Mouse (Mus musculus) spleen, postnatal 10 days (tissue): ENCODE results near the gene Gtf3c6.
A peak's percentile ranks its signal among the peaks of the same experiment; 100 is the strongest.

Experiments
- DNase-seq, 2 experiments: peaks; one replicate each; pipeline ENCODE4 v3.0.0; 2021 to 2022; ENCODE audit warnings: low spot score in 2 of 2

Gtf3c6 gene

DNA sequence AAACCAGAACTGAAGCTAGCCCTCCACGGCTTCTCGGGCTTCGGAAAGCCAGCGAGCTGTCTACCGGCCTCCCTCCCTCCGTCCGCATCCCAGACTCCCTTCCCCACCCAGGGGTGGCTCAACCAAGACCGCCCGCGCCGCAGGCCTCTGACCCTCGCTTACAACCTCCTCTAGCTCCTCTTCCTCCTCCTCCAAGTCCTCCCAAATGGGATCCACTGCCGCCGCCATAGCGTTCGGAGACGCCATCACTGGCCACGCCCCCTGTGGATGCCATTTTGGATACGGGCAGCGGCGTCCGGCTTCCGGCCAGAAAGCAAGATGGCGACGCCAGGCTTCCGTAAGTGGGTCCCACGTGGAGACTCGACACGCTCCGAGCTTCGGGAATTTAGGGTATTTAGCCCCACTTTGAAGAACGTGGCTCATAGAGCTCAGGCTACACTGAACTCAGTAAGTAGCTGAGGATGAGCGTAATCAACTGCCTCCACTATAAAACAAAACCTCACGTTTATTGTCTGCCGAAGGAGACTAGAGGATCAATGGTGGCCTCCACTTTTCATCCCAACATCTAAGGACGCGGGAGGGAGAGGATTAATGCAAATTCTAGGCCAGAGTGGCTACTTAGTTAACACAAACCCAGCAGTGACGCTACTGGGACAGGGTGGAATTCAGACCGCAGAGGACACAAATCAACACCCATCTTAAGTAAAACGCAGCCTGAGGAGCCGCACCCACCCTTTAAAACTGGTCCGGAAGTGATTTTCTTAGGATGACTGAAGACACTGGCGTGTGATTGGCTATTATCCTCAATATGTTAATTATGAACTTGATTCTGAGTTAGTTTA, at the start of gene Gtf3c6:
Gtf3c6 (minus strand) TSS at position 695 of the 842 bp plus-strand sequence.
- DNase-seq: peak; percentile 95 to 96

DNA sequence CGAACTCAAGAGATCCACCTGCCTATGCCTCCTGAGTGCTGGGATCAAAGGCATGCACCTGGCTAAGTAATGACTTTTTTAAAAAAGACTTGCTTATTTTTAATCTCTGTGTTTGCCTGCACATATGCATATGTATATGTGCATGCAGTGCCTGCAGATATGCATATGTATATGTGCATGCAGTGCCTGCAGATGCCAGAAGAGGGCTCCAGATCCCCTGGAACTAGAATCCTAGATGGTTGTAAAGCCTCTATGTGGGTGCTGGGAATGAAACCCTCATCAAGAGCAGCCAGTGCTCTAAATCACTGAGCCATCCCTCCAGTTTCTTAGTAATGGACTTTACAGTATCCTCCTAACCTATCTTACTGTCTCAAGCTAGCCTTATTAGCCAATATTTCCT, 48.1 kb upstream of the Gtf3c6 start:
- no peak for DNase-seq

DNA sequence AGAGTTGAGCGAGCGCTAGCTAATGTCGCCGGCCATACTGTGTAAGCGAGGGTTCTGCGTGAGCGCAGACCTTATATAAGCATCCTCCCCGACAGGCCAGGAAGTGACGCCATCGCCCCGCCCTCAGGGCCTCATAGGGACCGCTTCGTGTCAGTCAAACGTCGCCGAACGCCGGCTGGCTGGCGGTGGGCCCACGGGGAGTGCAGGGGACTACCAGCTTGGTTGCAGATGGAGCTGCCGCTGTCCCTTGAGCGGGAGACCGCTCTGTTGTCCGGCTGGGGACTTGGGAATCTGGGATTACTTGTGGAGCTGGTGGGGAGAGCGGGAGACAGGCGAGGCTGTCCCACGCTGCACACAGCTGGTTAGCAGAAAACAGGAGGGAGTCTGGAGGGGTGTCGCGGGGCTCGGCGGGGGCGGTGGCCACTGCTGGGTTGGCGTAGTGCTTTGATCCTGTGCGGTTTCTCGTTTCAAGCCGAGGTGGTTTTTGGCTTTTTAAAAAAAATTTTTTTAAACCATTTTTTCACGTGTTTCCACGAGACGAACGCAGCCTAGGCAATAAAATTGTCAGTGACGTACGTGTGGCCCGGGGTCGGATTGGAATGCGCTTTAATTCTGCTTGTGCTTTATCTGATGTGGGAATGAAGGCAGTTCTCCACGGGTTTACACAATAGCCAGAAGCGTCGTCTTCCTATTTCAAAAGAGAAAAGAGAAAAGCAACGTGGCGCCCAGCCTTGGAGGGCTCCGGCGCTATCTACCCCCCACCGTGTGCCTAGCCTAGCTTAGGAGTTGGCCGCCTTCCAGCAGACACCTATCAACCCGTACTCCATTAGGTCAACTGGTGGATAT, 44.5 kb upstream of the Gtf3c6 start, which contains the start of gene Amd1:
Amd1 (minus strand) TSS at position 47 of the 846 bp plus-strand sequence.
- DNase-seq: peak; percentile 99 to 100

DNA sequence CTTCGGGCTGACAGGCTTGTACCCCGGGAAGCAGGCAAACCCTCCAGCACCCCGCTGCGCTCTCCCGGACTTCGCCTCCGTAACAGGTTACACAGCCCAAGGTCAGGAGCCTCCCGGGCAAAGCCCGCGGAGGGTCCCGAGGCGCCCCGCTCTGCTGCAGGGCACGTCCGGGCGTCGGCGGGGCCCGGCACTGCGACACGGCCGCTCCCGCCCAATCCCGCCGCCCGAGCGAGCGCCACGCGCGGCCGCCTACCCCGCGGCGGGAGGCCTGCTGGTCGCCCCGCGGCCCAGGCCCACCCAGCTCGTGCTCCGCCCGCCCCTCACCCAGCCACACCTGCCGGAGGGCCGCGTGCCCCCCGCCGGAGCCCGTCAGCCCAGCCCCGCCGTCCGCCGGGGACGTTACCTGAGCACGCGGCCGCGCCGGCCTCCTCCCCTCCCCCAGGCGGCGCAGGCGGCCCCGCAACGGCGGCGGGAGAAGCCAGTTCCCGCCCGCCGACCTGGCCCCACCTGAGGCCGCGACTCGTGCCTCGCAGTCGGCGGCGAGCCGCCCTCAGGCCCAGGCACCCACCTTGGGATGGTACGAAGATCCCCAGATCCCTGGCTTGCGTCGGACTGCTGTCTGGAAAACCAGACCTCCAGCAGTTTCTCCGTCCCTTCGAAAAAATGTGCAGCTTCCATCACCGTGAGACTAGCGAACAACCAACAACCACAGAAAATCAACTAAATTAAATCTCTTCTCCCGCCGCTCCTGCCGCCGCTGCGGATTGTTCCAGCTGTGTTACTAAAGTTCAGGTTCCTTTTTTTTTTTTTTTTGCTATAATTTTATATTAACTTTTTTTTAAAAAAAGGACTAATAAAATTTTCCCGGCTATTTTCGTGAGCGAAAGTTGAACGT, 43.5 kb upstream of the Gtf3c6 start:
- peak; percentile 72 to 81 for DNase-seq

DNA sequence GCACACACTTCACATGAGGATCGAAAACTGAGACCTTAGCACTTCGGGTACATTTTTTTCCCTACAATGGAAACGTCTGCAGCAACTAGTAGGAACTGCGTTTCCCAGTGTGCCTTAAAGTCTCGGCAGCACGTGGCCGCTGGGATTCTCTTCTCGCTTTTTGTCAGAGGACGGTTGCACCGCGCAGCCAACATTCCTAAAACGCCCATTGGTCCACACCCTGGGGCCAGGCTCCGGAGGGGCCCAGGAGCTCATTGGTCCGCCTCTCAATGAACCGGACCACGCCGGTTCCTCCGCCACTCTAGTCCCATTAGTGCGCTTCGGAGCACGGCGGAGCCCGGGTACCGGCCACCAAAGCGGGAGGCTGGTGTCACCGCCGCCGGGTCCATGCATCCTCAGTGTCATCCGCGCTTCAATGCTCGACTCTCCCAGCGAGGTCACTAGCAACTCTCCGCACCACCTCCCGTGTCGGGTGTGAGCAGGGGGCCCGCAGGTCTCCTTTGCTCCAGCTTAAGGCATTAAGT, 42.8 kb upstream of the Gtf3c6 start:
- DNase-seq: peak; percentile 80 to 84

DNA sequence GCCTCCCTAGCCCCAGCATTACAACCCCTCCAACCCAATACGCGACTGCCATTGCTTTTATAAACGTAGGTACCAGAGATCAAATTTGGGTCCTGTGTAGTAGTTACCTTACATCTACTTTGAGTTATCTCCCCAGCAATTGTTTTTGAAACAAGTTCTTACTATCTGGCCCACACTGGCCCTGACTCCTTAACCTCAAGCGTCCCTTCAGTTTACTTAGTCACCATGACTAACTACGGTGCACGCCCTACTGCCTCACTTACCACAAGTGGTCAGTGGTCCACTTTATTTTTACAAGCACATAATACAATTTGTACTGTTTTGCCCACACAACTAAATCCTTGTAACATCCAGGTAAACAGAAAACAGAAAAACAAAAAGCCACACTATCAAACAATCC, 34.7 kb upstream of the Gtf3c6 start:
- DNase-seq: no peak

DNA sequence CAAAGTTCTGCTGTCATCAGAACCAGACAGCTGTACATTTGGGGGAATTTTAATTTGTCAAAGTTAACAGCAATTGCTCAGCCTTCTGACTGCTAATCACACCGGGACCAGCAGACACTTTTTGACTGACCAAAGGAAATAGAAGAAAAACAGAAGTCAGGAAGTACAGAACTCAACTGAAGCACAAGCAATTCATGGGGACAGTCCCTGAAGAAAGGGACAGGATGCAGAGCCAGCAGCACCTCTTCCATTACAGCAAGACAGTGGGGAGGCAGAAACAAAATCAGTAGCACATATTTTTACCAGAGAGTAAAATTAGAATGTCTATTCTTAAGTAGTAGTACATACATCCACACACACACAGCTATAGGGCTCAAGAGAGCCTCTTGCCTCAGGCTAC, 28.9 kb upstream of the Gtf3c6 start:
- no peak for DNase-seq

DNA sequence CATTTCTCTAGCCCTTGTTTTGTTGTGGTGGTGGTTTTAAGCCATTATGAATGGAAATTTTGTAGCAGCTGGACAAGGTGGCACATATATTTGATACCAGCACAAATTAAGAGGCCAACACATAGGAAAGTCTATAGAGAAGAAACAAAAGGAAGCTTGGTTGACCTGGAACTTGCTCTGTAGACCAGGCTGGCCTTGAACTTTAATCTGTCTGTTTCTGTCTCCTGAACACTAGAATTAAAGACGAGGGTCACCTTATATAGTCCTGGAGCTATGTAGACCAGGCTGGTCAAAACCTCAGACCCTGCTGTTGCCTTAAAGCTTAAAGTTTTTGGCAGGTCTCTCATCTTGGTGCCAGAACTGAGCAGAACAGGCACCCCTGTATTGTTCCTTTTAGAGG, 27.7 kb upstream of the Gtf3c6 start:
- no peak for DNase-seq

DNA sequence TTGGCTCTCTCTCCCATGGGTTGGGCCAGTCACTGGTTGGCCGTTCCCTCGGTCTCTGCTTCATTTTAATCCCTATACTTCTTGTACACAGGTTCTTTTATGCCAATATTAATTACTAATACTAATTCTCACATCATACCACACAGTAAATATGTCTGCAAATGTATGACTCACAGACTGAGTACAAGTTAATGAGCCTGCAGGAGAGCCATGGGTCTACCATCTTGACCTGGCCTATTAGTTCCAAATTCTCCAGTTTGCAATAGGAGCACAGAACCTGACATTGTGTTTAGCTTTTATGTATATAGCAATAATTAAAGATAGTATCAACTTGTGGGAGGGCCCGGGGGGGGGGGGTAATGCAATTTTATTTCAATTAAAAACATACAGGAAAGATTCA, 27.1 kb upstream of the Gtf3c6 start:
- no peak for DNase-seq

DNA sequence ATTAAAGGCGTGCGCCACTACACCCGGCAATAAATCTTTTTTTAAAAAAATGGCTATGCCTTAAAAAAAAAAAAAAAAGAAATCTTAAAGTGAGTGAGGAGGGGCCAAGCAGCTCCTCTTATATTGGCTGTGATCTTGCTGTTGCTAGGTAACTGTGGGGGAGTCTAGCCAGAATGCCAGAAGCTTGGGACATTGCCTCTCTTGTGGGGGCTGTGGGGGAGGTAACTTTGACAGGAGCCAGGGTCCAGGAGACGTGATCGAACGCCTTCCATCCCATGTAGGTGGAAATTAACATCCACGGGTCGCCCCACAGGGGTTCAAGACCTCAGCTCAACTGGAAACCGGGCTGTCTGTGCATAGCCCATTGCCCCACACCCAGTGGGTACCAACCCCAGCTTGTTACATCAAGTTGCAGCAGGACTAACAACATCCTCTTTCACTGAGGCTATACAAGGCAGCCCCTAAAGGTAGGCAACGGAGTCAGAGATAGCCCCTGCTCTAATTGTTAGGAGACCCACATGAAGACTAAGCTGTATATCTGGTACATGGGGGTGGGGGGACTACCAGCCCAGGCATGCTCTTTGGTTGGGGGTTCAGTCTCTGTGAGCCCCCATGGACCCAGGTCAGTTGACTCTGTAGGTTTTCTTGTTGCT, 26.4 kb upstream of the Gtf3c6 start:
- no peak for DNase-seq

DNA sequence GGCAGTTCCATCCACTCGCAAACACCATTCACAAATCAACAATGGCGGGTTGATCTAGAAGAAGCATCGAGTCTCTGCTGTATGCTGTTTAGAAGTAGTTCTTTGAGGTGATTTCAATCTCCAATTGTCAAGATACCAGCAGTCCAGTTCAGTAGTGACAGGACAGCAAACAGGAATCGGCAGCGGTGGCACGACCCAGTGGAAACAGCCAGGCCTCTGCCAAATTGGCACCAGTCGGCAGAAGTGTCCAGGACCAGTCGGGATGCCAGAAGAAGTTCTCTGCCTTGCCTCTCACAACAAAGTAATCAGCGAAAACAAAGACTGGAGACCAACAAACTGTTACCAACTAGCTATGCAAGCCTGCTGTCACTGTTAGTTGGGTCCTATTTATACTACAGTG, 25.7 kb upstream of the Gtf3c6 start:
- no peak for DNase-seq

DNA sequence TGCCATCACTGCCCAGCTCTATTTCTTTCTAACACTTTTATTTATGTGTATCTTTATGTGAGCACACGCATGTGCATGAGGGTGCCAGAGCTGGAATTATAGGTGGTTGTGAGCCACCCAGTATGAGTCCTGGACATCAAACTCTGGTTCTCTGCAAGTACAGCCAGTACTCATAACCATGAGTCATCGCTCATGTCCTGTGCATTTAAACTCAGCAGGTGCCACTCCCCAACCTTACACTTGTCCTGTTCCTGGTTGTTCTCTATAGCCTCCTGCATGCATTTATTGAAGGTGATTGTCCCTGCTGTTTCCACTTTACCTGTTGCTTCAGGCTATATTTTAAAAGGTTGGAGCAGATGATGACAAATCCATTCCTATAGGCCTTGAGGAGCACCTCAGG, 23.7 kb upstream of the Gtf3c6 start:
- DNase-seq: no peak

DNA sequence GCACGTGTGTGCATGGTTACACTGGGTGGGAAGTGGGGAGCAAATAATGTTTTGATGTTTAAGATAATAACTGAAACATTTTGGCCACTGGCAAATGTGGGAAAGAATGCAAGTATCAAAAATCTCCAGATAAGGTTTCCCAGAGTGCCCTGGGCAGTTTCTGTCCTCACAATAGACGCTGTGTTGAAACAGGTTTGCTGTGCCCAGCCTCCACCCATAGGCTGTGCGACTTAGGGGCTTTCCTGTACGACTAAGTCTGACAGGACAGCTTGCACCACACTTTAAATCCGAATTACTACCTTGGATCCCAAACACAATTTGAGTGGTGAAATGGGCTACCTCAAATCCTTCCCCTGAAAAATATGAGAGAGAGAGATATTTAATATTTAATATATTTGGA, 20.4 kb upstream of the Gtf3c6 start:
- DNase-seq: no peak

DNA sequence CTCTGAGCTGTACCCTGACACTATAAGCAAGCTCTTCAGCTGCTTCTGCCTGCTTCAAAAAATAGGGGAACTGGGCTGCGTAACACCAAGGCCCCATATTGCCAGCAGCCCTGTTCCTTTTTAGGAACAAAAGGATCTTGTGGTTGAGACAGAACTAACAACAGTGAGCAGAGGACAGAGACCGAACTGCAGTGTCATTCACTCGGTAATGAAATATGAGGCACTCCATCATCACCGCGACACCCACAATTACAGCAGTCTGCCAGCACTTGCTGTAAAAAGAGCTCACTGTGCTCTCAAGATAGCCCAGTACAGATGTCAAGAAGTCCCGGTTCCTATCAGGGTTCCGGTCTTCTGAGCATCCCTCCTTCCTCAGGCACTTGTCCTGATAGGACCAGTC, 18.1 kb upstream of the Gtf3c6 start:
- no peak for DNase-seq

DNA sequence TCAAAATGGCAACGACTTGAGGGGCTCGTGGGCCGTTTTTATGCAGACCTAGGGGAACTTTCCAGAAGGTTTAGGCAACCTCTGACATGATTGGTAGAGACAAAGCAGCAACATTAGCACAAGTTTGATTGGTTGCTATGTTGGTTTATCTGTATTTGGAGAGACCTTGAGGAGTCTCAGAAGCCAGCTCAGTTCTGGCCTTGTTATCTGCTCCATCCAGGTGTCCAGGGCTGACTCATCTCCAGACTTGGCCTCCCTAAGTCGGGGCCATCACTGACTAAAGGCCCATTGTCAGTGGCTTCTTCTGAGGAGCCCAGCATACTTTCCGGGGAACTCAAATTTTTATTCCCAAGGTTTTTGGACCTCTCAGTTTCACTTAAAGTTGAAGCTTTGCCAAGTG, 16.0 kb upstream of the Gtf3c6 start:
- DNase-seq: peak in 1 of 2 experiments; percentile 30

DNA sequence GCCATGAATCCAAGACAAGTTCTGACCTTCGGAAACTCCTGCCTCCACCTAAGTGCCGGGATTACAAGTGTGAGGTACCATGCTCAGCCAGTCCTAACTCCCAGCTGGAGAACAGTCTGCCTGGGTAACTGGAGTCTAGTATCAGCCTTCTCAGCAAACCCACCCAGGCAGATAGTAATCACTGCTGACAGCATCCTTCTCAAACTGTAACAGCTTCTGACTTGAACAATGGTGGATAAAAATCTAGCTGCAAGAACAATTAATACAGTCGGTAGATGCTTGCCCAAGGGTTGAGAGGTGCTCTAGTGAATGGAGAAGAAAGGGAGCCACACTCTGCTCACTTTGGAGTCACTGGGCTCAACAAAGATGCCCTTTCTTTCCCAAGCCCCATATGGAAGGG, 13.3 kb upstream of the Gtf3c6 start:
- no peak for DNase-seq

DNA sequence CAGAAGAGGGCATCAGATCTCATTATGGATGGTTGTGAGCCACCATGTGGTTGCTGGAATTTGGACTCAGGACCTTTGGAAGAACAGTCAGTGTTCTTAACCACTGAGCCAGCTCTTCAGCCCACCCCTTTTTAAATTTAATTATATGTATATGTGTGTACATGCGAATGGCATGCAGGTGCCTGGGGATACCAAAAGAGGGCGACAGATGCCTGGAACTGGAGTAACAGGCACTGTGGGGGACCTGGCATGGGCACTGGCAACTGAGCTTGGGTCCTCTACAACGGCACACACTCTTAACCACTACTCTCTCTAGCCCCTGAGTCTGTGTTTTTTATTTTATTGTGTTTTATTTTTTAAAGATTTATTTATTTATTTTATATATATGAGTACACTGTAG, 7.0 kb upstream of the Gtf3c6 start:
- no peak for DNase-seq

DNA sequence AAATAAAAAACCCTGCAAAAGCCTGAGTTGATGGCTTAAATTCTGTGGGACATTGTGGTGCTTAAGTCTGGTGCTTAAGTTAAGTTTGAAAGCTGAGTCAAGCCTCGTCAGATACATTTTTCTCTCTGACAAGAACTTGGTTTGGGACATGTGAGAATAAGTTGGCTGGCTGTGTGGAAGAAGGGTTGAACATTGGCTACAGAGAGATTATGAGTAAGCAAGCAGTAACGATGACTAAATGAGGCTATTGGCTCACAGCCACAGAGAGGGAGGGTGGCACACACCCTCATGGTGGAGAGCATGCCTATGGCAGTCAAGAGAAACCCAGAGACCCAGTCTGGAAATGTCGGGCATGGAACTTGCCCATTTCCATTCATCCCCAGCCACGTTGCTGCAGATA, 5.8 kb upstream of the Gtf3c6 start:
- DNase-seq: no peak

DNA sequence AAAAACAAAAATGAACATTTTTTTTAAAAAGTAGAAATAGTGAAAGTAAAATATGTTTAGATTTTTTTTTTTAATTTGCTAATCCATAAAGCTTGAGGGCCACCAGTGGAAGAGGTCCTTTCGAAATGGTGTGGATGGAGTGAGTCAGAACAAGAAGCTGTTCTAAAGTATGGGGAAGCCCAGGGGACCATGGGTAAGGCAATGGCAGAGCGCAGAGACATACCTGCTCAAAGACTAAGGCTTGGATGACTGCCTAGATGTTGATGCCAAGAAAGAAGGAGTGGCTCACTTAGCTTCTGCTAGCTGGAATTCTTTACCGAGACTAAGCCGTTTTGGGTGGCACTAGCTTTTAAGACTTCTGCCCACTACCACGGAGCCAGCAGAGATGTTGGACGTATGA, 4.3 kb upstream of the Gtf3c6 start:
- no peak for DNase-seq

DNA sequence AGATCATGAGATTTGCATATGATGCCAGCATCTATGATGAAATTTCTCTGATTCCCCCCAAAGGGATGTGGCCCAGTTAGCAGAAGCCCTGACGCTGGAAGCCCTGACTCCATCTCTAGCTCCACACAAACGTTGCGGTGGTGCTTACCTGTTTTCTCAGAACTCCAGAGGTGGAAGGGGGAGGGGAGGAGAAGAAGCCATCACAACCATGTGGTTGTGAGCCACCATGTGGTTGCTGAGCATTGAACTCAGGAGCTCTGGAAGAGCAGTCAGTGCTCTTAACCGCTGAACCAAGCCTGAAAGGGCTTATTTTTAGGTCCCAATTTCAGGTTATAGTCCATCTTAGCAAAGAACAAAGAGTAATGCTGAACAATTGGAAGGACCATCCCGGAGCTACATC, 2.4 kb upstream of the Gtf3c6 start:
- DNase-seq: no peak

DNA sequence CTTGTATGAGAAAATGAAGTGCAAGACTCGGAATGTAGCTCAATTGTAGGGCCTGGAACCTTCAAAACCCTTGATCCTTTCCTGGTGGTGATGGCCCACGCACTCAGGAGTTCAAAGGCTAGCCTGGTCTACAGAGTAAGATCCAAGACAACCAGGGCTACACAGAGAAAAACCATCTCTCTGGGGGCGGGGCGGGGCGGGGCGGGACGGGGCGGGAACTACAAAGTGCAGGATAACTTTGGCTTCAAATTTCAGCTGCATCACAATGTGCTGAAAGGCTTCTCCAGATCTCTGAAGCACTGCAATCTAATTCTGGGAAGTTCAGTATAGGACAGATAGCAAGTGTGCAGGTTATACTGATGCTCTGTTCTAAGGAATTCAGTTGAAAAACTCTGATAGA, 1.6 kb upstream of the Gtf3c6 start:
- no peak for DNase-seq
